In genomic region chr14:103651106-103651505, GRCm38 (mm10) we compare ENCODE assay signal across 8 mouse cellular contexts. TPM values are rescaled to one million over a fixed set of nuclear protein-coding genes. Genes with fewer than 3 reads are reported as not detected.
DNase-seq lines count a peak whose midpoint lies in the region; ATAC-seq and TF ChIP-seq lines count a peak whose summit lies in the region.

No protein-coding gene starts in this region.

- ATAC-seq in hindbrain, embryonic 15.5 days (ENCODE audit: low FRiP score, low read depth): peak; percentile 24
- peak; percentile 34 for ATAC-seq in midbrain, embryonic 15.5 days (replicated peaks)

- intact Hi-C loops in left cerebral cortex, postnatal 14 days (cut with DNase I): loop anchor here (5.0 kb wide), 1 partner anchor 41 kb away; no protein-coding TSS in a partner anchor

- peak overlapping the region; percentile 83 for H3K4me2 ChIP-seq in hindbrain, embryonic 15.5 days
- H3K4me2 ChIP-seq in midbrain, embryonic 15.5 days: peak overlapping the region; percentile 67

- peak; percentile 38 to 47 for DNase-seq in left cerebral cortex, postnatal 14 days (ENCODE audit: low spot score in 2 of 2)
- DNase-seq in left cerebral cortex, adult 8-10 months (ENCODE audit: low spot score in 2 of 2): no peak
- DNase-seq in ovary, postnatal 10 days (ENCODE audit: low spot score): no peak
- no peak for DNase-seq in cerebellum, adult 9-11 months
- DNase-seq in cerebellum, adult 8-10 months: no peak

- no peaks in the 10 kb centered on the region for H3K27me3 ChIP-seq in hindbrain, embryonic 15.5 days
- H3K27me3 ChIP-seq in midbrain, embryonic 15.5 days (replicated peaks): no peaks in the 10 kb centered on the region

- H3K9ac ChIP-seq in hindbrain, embryonic 15.5 days: peak overlapping the region; percentile 89
- H3K9ac ChIP-seq in midbrain, embryonic 15.5 days: peak overlapping the region; percentile 91

- H3K27ac ChIP-seq in cortical plate, adult 2 months (ENCODE audit: insufficient read depth, low read length): peak overlapping the region; percentile 92
- peak overlapping the region; percentile 98 for H3K27ac ChIP-seq in hindbrain, embryonic 15.5 days (replicated peaks)
- H3K27ac ChIP-seq in midbrain, embryonic 15.5 days: peak overlapping the region; percentile 97

- TF ChIP-seq CTCF in cortical plate, adult 2 months (IDR thresholded peaks at IDR 0.05; ENCODE audit: extremely low read depth, insufficient read depth, low read length): no peak

- no peak for TF ChIP-seq POLR2A in cortical plate, adult 2 months (IDR thresholded peaks at IDR 0.05; ENCODE audit: extremely low read depth, insufficient read depth, low read length)

- no peaks in the 10 kb centered on the region for H3K36me3 ChIP-seq in hindbrain, embryonic 15.5 days
- no peaks in the 10 kb centered on the region for H3K36me3 ChIP-seq in midbrain, embryonic 15.5 days (replicated peaks)

- H3K4me1 ChIP-seq in cortical plate, adult 2 months (ENCODE audit: control insufficient read depth, insufficient read depth, low read length): peaks cover 8% of the 10 kb centered on the region
- peaks cover 63% of the 10 kb centered on the region for H3K4me1 ChIP-seq in hindbrain, embryonic 15.5 days (replicated peaks)
- H3K4me1 ChIP-seq in midbrain, embryonic 15.5 days: peaks cover 58% of the 10 kb centered on the region

- H3K4me3 ChIP-seq in cortical plate, adult 2 months (ENCODE audit: insufficient read depth, low read length): peak overlapping the region; percentile 98
- peak overlapping the region; percentile 85 for H3K4me3 ChIP-seq in hindbrain, embryonic 15.5 days
- H3K4me3 ChIP-seq in midbrain, embryonic 15.5 days: peak overlapping the region; percentile 100

- no peaks in the 10 kb centered on the region for H3K9me3 ChIP-seq in hindbrain, embryonic 15.5 days
- H3K9me3 ChIP-seq in midbrain, embryonic 15.5 days: no peaks in the 10 kb centered on the region

- 4% methylated on average over 11 of the region's 11 CpGs for WGBS in hindbrain, embryonic 15.5 days
- 2% methylated on average over 11 of the region's 11 CpGs for WGBS in midbrain, embryonic 15.5 days

RNA-seq across cellular contexts. Expression of gene Slain1, which starts 1.1 kb away (rescaled TPM):
- total RNA-seq in left cerebral cortex, postnatal 14 days (2021): 10 to 100 TPM; 49.9 to 51.7 TPM
- 10 to 100 TPM; 51.1 to 62.7 (median 58.6) TPM for total RNA-seq in left cerebral cortex, adult 8-10 months (2022)
- 58.4 and 72.4 TPM in 2 replicates for polyA plus RNA-seq in cortical plate, adult 2 months (2012; rRNA removed)
- polyA plus RNA-seq in hindbrain, embryonic 15.5 days (2015; fragmentation: Nextera tagmentation; extraction: Ambion mirVana): 18.4 and 21.1 TPM in 2 replicates
- 21.7 TPM in 2 replicates for polyA plus RNA-seq in midbrain, embryonic 15.5 days (2015; fragmentation: Nextera tagmentation; extraction: Ambion mirVana)

Comparison
In these comparisons a context has a peak if more than half of its experiments do, and no peak if none do; other contexts are left out.
1. DNase-seq: peak in left cerebral cortex, postnatal 14 days (2 of 2); none in left cerebral cortex, adult 8-10 months (0 of 2), ovary, postnatal 10 days (single experiment), cerebellum, adult 9-11 months (single experiment) and cerebellum, adult 8-10 months (single experiment).
2. Peak in every context shown above with its lines, with median percentiles within 50 percentile points of each other: H3K27ac ChIP-seq and H3K4me3 ChIP-seq.